Mouse (Mus musculus): ENCODE measurements around the gene Skor1.

GRCm38 (mm10) chr9:63145249-63146125, 3.3 kb downstream of the Skor1 start:
- no peak for TF ChIP-seq CTCF (IDR thresholded peaks at IDR 0.05; ENCODE audit: control insufficient read depth, insufficient read depth, insufficient replicate concordance, low read depth, low read length)
- TF ChIP-seq POLR2A (IDR thresholded peaks at IDR 0.05; ENCODE audit: control insufficient read depth, low read depth, low read length), result no peak
